Mouse (Mus musculus): ENCODE data around the gene Ltbp4.

The Ltbp4 gene

DNA sequence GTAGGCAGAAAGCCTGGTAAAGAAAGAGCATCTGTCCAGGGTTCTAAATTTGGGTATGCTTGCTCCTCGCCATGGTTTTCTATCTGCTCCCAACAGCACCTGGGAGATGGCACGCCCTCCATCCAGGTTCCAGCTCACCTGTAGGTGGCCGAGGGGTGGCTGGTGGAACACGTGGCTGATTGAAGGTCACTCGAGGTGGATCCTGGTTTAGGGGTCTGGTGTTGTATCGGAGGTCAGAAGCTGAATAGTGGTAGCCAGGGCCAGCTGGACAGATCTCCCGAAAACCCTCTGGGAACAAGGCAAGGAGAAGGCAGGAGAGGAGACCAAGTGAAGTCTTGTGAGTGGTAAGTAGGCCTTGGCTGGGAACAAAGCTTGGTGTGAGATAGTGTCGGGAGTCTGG lies 10.0 kb downstream of the Ltbp4 start:
- DNase-seq (ENCODE audit: low spot score in 2 of 2) = no peak

DNA sequence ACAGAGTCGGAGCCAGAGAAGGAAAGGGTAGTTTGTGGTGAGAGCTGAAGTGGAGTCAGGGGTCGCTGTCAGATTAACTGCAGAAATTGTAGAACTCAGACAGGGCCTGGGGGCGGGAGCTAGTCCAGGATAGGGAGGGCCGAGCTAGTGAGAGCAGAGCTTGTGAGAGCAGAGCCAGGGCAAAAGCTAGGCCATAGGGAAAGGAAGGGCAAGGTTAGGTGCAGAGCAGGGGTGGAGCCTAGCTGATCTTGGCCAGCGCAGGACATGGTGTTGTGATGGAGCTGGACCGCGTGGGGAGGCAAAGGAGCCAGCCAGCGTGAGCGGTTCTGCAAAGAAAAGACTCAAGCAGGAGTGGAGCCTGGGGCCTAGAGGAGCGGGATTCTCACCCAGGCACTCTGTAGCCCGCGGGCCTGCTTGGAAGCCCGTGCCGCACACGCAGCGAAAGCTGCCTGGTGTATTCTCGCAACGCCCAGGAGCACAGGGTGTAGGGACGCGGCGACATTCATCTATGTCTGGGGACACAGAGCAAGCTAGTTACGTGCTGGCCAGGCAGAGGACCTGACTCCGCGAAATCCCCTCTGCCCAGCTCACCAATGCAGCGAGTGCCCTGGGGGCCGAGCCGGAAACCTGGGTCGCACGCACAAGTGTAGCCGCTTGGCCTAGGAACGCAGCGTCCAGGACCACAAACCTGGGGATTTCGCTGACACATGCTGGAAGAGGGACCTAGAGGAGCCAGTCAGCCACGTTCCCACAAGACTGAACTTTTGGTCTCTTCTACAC lies 11.2 kb downstream of the Ltbp4 start:
- no peak for DNase-seq (ENCODE audit: low spot score in 2 of 2)

DNA sequence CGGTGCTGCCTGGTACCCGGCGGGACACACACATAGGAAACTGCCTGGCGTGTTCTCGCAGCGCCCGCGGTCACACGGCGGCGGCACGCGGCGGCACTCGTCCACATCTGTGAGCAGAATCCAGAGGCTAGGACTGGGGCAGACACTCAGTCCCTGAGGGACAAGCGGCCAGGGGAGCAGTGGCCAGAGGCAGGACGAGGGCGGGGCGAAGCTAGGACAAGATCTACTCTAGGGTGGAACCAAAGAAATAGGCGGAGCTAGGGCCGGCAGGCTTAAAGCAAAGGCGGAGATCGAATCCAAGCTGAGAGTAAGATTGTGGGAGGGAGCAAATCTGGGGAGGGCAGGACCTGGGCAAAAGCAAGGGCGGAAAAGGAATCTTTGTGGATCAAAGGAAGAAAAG lies 11.8 kb downstream of the Ltbp4 start:
- DNase-seq (ENCODE audit: low spot score in 2 of 2) = no peak

DNA sequence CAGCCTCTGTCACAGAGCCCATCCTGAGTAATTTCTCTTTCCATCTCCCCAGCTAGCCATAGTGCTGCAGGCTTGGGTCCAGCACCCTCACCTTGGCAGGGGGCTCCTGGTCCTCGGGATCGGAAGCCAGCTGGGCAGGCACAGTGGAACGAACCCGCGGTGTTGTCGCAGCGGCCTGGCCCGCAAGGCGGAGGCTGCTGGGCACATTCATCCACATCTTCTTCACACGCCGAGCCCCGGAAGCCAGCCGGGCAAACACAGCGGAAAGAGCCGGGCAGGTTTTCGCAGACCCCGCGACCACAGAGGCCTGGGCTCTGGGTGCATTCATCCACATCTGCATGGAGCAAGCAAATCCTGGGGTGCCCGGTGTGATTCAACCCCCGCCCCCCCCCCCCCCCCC lies 12.6 kb downstream of the Ltbp4 start:
- DNase-seq (ENCODE audit: low spot score in 2 of 2) = no peak

DNA sequence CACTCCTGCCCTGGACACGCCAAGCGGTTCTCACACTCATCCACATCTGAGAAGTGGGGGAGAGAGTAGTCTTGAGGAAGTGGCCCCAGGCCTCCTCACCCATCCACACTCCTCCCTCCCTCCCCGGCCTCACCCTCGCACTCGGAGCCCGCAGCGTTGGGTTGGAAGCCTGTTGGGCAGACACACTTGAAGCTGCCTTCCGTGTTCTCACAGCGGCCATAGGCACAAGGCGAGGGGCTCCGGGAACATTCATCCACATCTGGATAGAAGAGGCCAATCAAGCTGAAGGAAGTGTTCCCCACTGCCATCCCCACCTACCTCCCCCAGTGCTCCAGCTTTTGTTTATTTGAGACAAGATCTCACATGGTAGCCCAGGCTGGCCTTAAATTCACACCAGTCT lies 13.3 kb downstream of the Ltbp4 start:
- no peak for DNase-seq (ENCODE audit: low spot score in 2 of 2)

DNA sequence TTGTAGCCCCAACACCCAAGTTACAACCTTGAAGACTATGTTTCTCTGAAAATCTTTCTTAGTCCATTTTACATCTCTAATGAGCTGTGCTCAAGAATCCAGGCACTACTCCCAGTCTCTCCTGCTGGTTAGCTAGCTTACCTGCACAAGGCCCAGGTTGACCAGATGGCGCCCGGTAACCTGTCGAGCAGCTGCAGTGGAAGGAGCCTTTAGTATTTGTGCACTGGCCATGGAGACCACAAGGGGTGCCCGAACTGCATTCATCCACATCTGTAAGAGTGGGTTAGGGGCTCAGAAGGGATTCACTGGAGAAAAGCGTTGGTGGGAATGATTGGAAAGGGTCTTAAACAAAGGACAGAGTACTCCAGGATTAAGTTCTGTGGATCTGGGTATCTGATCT lies 14.5 kb downstream of the Ltbp4 start:
- no peak for DNase-seq (ENCODE audit: low spot score in 2 of 2)

DNA sequence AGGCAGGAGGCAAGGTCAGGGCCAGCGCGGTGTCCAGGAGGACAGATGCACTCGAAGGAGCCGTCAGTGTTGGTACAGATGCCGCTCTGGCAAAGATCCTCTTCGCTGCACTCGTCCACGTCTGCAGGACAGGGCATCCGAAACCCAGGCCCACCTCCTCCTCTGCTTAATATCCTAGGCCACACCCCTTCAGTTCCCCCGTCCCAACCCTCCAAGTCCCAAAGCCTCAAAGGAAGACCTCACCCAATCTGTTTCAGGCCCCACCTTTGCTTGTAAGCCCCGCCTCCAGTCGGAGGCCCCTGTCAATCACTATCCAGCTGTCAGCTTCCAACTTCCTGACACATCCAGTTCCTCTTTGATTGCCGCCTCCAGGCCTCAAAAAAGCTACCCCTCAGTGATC lies 15.2 kb downstream of the Ltbp4 start:
- DNase-seq (ENCODE audit: low spot score in 2 of 2) = no peak

DNA sequence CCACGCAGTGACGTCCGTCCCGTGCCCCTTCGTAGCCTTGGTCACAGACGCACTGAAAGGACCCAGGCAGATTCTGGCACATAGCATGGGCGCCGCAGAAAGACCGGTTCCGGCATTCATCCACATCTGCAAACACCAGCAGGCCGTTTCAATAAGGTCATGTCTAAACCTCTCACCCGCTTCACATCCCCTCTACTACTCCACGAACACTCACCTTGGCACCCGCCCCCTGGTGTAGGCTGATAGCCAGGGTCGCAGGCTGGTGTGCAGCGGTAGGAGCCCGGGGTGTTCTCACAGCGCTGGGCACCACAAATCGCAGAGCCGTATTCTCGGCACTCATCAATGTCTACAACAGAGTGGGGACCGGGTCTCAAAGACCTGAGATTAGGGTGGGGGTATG lies 18.1 kb downstream of the Ltbp4 start:
- DNase-seq (ENCODE audit: low spot score in 2 of 2) = no peak

DNA sequence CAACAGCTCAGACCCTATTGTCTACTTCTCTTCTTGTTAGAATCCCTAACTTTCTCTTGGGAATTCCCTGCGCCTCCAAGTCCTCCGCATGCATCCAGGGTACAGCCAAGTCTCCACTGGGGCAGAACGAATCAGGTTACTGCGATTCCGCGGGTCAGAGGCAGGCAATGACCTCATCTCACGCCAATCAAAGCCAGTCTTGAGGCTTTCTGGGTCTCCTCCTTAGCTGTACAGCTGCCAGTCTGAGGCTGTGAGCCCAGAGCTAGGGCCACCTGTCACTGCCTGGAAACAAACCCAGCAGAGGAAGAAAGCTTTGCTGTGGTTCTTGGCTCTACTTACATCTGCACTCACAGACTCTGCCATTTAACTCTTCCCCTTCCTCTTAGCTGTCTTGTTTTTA lies 21.5 kb downstream of the Ltbp4 start:
- DNase-seq (ENCODE audit: low spot score in 2 of 2) = peak; percentile 41 to 51

DNA sequence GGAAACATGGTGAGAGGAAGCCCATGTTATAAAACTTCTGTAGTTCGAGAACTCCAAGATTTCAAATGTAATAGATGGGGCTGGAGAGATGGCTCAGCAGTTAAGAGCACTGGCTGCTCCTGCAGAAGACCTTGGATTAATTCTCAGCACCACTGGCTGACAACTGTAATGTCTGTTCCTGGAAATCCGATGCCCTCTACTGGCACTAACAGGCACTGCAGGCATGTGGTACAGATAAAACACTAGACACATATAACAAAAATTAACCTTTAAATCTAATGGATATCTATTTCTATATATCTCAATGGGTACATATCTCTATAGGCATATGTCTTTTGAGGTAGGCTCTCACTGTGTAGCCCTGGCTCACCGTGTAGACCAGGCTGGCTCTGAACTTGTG lies 23.1 kb downstream of the Ltbp4 start:
- DNase-seq (ENCODE audit: low spot score in 2 of 2) = no peak

DNA sequence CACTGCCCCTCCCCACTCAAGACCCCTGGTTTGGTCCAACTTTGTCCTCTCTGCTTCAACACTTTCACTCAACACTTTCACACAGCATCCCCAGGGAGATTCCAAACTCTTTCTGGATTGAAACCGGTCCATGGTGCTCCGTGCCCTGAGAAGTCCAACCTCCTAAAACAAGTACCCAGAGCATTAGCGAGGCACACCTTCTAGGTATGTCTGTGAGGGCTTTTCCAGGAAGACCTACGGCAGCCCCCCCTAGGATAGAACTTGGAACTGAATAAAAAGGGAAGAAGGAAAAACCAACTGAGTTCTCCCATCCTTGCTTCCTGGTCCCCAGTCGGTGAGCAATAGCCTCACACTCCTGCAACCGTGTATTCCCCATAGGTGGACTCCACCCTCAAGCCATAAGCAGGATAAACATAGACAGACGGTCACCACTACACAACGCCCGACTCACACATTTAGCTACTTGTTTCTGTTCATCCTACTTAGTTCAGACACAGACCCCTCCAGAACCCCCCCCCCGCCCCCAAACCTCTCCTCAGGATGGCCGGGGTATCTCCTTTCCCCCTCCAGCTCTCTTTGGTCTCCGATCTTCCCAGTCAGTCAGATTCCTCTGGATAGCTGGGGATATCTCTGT lies 25.7 kb downstream of the Ltbp4 start:
- no peak for DNase-seq (ENCODE audit: low spot score in 2 of 2)

DNA sequence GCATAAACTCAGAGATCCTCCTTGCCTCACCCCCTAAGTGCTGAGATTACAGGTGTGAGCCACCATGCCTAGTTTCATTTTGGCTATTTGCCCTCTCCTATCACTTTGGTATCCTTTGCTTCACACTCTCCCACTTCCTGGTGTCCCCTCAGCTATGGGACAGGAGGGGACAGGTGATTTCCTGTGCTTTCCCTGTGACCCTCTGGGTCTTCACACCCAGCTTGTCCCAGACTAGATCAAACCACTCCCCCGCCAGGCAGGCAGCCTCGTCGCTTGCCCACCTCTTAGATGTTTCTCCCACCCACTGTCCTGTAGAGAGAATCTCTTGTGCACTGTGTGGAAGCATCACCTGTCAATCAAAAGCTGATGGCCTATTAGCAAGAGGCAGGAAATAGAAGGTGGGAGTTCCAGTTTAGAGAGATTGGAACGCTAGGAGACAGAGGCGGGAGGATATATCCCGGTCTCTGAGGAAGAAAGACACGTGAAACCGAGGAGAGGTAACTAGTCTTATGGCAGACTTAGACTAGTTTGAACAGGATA lies 26.4 kb downstream of the Ltbp4 start:
- DNase-seq (ENCODE audit: low spot score in 2 of 2) = no peak

DNA sequence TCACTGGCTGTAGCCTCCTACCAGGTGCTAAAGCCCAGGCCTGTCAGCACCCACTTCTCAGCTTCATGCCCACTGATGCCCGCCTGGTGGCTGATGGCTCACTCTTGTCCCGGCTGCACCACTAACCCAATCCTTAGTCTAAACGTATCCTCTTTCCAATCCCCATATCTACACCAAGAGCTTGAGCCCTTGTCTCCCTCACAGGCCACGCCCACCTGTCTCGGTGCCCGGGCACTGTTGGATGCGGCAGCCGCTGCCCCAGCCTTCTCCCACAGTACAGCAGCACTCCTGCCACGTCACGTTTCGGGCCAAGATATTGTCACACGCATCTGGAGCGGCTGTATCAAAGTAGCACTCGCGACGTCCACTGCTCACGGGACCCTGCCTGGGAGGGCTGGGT lies 27.2 kb downstream of the Ltbp4 start:
- DNase-seq (ENCODE audit: low spot score in 2 of 2) = no peak

DNA sequence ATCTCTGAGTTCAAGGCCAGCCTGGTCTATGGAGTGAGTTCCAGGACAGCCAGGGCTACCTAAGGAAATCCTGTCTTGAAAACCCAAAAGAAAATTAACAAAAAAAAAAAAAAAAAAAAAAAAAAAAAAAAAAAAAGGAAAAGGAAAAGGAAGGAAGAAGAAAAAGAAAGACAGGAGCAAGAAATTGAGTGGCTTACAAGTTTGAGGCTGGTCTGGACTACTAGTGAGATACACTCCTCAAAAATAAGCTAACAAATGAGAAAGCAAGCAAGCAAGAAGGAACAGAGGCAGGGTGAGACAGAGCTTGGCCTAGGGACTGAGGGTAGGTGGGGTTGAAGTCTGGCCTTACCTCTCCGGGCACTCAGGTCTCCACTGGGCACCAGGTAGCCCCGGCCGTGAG lies 27.7 kb downstream of the Ltbp4 start:
- no peak for DNase-seq (ENCODE audit: low spot score in 2 of 2)

DNA sequence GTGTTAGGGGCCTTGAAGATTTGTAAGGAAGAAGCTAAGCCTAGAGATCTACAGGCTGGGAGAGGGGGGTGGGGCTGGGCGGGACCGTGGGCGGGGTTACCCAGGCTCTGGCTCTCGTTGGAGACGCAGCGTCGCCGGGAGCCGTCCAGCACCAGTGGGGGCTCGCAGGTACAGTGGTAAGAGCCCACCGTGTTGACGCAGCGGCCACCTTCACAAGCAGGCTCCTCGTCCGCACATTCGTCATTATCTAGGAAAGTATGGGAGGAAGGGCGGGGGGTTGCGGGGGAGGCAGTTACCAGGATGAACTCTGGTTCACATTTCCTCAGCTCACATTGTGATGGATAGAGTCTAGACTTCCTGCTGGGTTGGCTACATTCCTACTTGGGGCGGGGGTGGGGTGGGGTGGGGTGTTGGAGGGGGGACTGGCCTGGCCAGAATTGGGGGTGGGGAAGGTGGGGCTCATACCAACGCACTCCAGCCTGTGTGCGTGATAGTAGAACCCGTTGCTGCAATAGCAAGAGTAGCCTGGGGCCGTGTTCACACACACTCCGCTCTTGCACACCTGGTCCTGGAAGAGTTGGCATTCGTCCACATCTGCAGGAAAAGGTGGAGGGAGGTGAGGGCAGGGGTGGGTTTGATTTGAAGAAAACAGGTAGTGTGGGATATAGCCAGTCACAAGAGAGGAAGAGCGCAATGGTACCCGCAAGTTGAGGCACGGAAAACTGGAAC lies 28.5 kb downstream of the Ltbp4 start:
- DNase-seq (ENCODE audit: low spot score in 2 of 2) = no peak

DNA sequence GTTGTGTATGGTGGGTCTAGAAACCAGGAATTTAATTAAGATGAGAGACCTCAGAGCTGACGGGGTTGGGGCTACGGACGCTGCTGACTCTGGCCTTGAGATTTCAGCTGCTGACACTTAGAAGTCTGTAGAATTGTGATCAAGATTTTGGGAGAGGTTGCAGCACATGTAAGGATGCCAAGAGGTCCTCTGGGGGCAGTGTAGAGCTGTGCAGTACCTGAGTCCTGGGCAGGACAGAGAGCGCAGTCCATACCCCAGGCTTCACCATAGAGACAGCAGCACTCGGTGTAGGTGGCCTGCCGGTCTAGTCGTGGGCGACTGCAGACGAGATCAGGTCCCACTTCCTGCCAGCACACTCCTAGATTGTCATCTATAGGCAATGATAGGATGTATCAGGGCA lies 29.9 kb downstream of the Ltbp4 start:
- no peak for DNase-seq (ENCODE audit: low spot score in 2 of 2)

DNA sequence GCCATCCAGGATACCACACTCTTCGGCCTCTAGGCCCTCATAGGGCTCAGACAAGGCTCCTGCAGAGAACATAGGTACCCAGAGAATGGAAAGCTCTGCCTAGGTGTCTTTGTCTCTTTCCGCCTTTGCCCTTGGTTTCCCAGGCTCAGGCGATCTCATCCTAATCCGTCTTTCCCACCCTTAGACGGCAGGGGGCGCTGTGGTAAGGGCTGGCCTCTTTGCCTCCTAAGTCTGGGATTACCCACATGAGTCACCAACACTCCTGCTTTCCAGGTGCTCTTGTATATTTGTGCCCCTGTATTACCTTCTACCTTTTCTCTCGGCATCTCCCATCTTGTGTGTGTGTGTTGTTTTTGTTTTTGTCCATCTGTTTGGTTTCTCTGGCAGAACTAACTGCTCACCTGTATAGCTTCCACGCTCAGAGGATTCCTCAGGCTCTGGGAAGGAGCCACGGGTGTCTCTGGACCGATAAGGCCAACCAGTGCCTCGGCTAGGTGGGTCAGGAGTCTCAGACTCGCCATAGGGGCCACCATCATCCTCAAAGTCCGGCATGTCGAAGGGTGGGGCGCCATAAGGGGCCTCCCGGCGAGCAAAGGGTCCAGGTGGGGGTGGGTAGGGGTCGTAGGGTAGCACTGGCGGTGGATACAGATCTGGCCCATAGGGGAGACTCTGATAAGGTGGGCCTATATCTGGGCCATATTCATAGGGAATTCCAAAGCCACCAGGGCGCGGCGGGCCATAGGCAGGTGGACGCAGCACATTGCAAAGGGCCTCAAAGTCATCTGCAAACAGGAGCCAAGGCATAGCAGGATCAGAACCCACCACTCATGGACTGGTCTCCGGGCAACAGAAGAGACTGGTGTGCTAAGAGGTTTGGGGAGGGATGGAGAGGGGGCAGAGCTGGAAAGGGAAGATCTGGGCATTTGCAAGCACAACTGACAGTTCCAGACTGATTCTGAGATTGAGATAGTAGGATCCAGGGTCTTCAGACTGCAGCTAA lies 31.0 kb downstream of the Ltbp4 start:
- DNase-seq (ENCODE audit: low spot score in 2 of 2) = peak in 1 of 2 experiments; percentile 47

DNA sequence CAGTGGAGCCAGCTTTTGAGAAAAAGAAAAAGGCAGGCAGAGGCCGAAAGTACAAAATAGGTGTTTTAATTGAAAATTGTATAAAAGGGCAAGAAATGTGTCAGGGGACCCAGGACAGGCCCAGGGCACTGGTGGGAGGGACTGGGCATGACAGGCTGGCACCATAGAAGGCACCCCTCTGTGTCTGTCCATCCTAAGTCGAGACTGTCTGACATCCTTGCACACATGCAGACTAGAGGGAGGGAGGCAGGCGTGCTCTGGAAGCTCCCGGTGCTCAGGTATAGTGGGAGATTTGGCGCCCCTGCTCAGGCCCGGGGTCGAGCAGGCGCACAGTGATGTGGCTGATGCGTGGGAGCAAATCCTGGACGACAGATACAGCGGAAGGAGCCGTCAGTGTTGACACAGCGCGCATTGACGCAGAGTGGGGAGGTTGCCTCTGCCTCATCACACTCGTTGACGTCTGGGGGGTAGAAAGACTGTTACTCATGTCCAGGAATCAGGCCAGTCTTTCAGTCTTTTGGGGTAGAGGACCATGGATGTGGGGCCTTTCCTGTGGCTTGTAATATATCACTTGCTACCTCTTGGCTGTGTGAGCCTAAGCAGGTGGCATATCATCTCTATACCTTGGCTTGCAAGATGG lies 32.3 kb downstream of the Ltbp4 start:
- no peak for DNase-seq (ENCODE audit: low spot score in 2 of 2)

DNA sequence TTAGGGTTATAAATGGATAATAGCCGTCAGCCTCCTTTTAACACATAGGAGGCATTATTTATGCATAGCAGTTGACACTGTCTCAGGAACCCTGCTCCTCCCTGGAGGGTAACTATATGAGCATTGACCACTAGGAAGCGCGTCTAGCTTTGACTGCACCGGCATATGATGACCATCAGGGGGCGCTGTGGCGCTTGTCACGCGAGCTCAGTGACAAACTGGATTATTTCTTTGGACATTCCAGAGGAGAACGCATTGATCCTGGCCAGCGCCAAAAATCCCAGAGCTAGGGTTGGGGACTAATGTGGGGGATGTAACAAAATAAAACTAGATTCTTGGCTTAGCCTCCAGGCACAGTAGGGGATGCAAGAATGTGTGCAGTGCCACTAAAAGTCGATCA lies 35.3 kb downstream of the Ltbp4 start:
- peak in 1 of 2 experiments; percentile 62 for DNase-seq (ENCODE audit: low spot score in 2 of 2)

DNA sequence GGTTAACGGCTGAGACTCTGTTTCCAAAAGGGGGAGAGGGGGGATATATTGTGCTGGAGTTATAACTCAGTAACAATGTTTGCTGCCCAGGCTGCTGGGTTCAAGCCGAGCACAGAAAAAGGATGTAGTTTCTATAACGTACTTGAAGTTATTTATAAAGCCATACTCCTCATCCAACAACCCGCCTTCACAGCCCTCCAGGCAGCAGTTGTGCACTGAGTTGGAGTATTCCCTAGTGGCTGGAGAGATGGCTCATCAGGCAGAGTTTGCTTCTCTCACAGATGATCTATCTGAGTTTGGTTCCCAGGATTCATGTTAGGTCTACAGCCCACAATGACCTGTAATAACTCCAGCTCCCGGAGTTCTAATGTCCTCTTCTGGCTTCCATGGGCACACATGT lies 36.7 kb downstream of the Ltbp4 start:
- DNase-seq (ENCODE audit: low spot score in 2 of 2) = no peak

DNA sequence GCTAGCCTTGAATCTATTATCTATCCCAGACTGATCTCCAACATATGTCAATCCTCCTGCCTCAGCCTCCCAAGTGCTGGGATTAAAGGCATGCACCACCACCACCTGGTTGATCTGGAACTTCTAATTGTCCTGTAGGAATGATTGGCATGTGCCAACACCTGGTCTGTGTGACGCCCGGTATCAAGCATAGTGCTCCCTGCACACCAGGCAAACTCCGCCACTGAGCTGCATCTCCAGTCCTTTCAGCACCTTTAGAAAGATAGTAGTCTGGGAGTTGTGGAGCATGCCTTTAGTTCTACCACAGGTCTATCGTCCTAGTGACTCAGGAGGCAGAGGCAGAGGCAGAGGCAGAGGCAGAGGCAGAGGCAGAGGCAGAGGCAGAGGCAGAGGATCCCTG lies 37.1 kb downstream of the Ltbp4 start:
- no peak for DNase-seq (ENCODE audit: low spot score in 2 of 2)
